Mouse (Mus musculus): Measurements from ENCODE around the gene Iqgap1.

The Iqgap1 gene

GRCm38 (mm10) chr7:80715306-80715705, 110.5 kb downstream of the Iqgap1 start:
- peak; percentile 42 to 49 for DNase-seq (ENCODE audit: low spot score in 2 of 2)

GRCm38 (mm10) chr7:80711496-80711895, 114.3 kb downstream of the Iqgap1 start:
- DNase-seq (ENCODE audit: low spot score in 2 of 2) = no peak

GRCm38 (mm10) chr7:80710333-80710732, 115.4 kb downstream of the Iqgap1 start:
- no peak for DNase-seq (ENCODE audit: low spot score in 2 of 2)

- DNase-seq (ENCODE audit: low spot score in 2 of 2) = no peak
Measured at GRCm38 (mm10) chr7:80704066-80704465, 121.7 kb downstream of the Iqgap1 start.

GRCm38 (mm10) chr7:80702510-80702909, 123.3 kb downstream of the Iqgap1 start:
- DNase-seq (ENCODE audit: low spot score in 2 of 2) = no peak

- no peak for DNase-seq (ENCODE audit: low spot score in 2 of 2)
Measured at GRCm38 (mm10) chr7:80699709-80700108, 126.1 kb downstream of the Iqgap1 start.

GRCm38 (mm10) chr7:80698940-80699339, 126.8 kb downstream of the Iqgap1 start:
- DNase-seq (ENCODE audit: low spot score in 2 of 2) = no peak

GRCm38 (mm10) chr7:80697859-80698258, 127.9 kb downstream of the Iqgap1 start:
- DNase-seq (ENCODE audit: low spot score in 2 of 2) = no peak

- no peak for DNase-seq (ENCODE audit: low spot score in 2 of 2)
Measured at GRCm38 (mm10) chr7:80696903-80697302, 128.9 kb downstream of the Iqgap1 start.

GRCm38 (mm10) chr7:80696334-80696733, 129.4 kb downstream of the Iqgap1 start:
- DNase-seq (ENCODE audit: low spot score in 2 of 2) = no peak

GRCm38 (mm10) chr7:80692472-80692871, 133.3 kb downstream of the Iqgap1 start:
- DNase-seq (ENCODE audit: low spot score in 2 of 2) = no peak

- DNase-seq (ENCODE audit: low spot score in 2 of 2) = peak; percentile 65 to 84
Measured at GRCm38 (mm10) chr7:80691131-80691530, 134.6 kb downstream of the Iqgap1 start.

- DNase-seq (ENCODE audit: low spot score in 2 of 2) = peak in 1 of 2 experiments; percentile 49
Measured at GRCm38 (mm10) chr7:80689221-80689591, 136.6 kb downstream of the Iqgap1 start.

GRCm38 (mm10) chr7:80688556-80689220, 137.1 kb downstream of the Iqgap1 start, which contains the start of gene Crtc3:
Gene Crtc3 (minus strand): TSS chr7:80688877.
- DNase-seq (ENCODE audit: low spot score in 2 of 2) = peak; percentile 59 to 70

GRCm38 (mm10) chr7:80687721-80688555, 137.8 kb downstream of the Iqgap1 start:
- peak; percentile 69 to 80 for DNase-seq (ENCODE audit: low spot score in 2 of 2)

- no peak for DNase-seq (ENCODE audit: low spot score in 2 of 2)
Measured at GRCm38 (mm10) chr7:80685639-80686038, 140.1 kb downstream of the Iqgap1 start.

GRCm38 (mm10) chr7:80682630-80683029, 143.1 kb downstream of the Iqgap1 start:
- DNase-seq (ENCODE audit: low spot score in 2 of 2) = no peak

- DNase-seq (ENCODE audit: low spot score in 2 of 2) = no peak
Measured at GRCm38 (mm10) chr7:80680218-80680847, 145.4 kb downstream of the Iqgap1 start.

GRCm38 (mm10) chr7:80672323-80672722, 153.5 kb downstream of the Iqgap1 start:
- DNase-seq (ENCODE audit: low spot score in 2 of 2) = no peak

GRCm38 (mm10) chr7:80670889-80671288, 154.9 kb downstream of the Iqgap1 start:
- no peak for DNase-seq (ENCODE audit: low spot score in 2 of 2)

- no peak for DNase-seq (ENCODE audit: low spot score in 2 of 2)
Measured at GRCm38 (mm10) chr7:80667190-80667589, 158.6 kb downstream of the Iqgap1 start.

- no peak for DNase-seq (ENCODE audit: low spot score in 2 of 2)
Measured at GRCm38 (mm10) chr7:80666198-80666915, 159.4 kb downstream of the Iqgap1 start.

Data from right cerebral cortex, postnatal 10 days (tissue).